Mouse (Mus musculus): ENCODE measurements at regions not wholly inside any gene's neighbourhood (a gene's known extent, or its start where the extent isn't known, plus 50 kb on each side); places are given as distances from the start of the nearest gene placed in this dataset.

- Histone ChIP-seq H3K4me1 (ENCODE audit: control insufficient read depth, insufficient read depth, low read length) (no peaks in the 10 kb centered on the region), H3K4me3 (replicated peaks; ENCODE audit: control insufficient read depth, low read depth, low read length) (no peak overlapping the region), H3K27ac (ENCODE audit: control insufficient read depth, insufficient read depth, low read depth, low read length, poor library complexity) (no peak overlapping the region)
- WGBS = 76% methylated on average over 11 of the region's 11 CpGs
- TF ChIP-seq CTCF (IDR thresholded peaks at IDR 0.05; ENCODE audit: control insufficient read depth, insufficient read depth, low read length) (no peak), POLR2A (IDR thresholded peaks at IDR 0.05; ENCODE audit: borderline replicate concordance, control insufficient read depth, low read depth, low read length) (no peak)
Measured at GRCm38 (mm10) chr6:5663433-5664175, 61.8 kb upstream of the Dync1i1 start.

- Histone ChIP-seq H3K4me3 (replicated peaks; ENCODE audit: control insufficient read depth, low read depth, low read length) (no peak overlapping the region), H3K4me1 (ENCODE audit: control insufficient read depth, insufficient read depth, low read length) (no peaks in the 10 kb centered on the region), H3K27ac (ENCODE audit: control insufficient read depth, insufficient read depth, low read depth, low read length, poor library complexity) (no peak overlapping the region)
- TF ChIP-seq CTCF (IDR thresholded peaks at IDR 0.05; ENCODE audit: control insufficient read depth, insufficient read depth, low read length) (peak; percentile 60), POLR2A (IDR thresholded peaks at IDR 0.05; ENCODE audit: borderline replicate concordance, control insufficient read depth, low read depth, low read length) (no peak)
- 26% methylated on average over 9 of the region's 9 CpGs for WGBS
Measured at GRCm38 (mm10) chr6:5645150-5645732, 80.2 kb upstream of the Dync1i1 start.

DNA sequence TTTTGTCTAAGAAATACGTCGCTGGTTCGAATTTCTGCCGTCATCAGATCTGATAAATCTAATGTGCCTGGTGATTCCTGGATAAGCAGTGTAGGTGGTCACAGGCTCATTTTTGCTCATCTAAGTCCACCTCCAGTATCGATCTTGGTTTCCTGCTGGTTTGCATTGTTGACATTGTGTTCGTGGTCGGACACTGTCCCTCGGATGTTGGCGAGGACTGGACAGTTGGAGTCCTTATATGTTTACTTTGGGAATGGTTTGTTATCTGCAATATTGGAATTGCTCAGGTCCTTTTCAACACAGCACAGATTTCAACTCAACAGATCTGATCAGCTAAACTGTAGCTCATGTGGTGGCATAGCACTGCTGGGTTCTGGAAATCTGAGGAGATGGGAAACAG is 91.2 kb upstream of the Dync1i1 start:
- WGBS = 84% methylated on average over 9 of the region's 9 CpGs
- Histone ChIP-seq H3K4me3 (replicated peaks; ENCODE audit: control insufficient read depth, low read depth, low read length) (no peak overlapping the region), H3K27ac (ENCODE audit: control insufficient read depth, insufficient read depth, low read depth, low read length, poor library complexity) (no peak overlapping the region), H3K4me1 (ENCODE audit: control insufficient read depth, insufficient read depth, low read length) (no peaks in the 10 kb centered on the region)
- TF ChIP-seq POLR2A (IDR thresholded peaks at IDR 0.05; ENCODE audit: borderline replicate concordance, control insufficient read depth, low read depth, low read length) (no peak), CTCF (IDR thresholded peaks at IDR 0.05; ENCODE audit: control insufficient read depth, insufficient read depth, low read length) (no peak)

- H3K4me1 ChIP-seq (ENCODE audit: control insufficient read depth, insufficient read depth, low read length) = no peaks in the 10 kb centered on the region
- no peak overlapping the region for H3K4me3 ChIP-seq (replicated peaks; ENCODE audit: control insufficient read depth, low read depth, low read length)
- WGBS = 24% methylated on average over 10 of the region's 10 CpGs
- TF ChIP-seq POLR2A (IDR thresholded peaks at IDR 0.05; ENCODE audit: borderline replicate concordance, control insufficient read depth, low read depth, low read length) (no peak), CTCF (IDR thresholded peaks at IDR 0.05; ENCODE audit: control insufficient read depth, insufficient read depth, low read length) (peak; percentile 33; the same call in 1 of the 2 replicates)
- H3K27ac ChIP-seq (ENCODE audit: control insufficient read depth, insufficient read depth, low read depth, low read length, poor library complexity) = no peak overlapping the region
Measured at GRCm38 (mm10) chr6:5633036-5633708, 92.3 kb upstream of the Dync1i1 start.

GRCm38 (mm10) chr6:5624085-5624484 is 101.4 kb upstream of the Dync1i1 start:
- Histone ChIP-seq H3K4me3 (replicated peaks; ENCODE audit: control insufficient read depth, low read depth, low read length) (no peak overlapping the region), H3K4me1 (ENCODE audit: control insufficient read depth, insufficient read depth, low read length) (no peaks in the 10 kb centered on the region), H3K27ac (ENCODE audit: control insufficient read depth, insufficient read depth, low read depth, low read length, poor library complexity) (no peak overlapping the region)
- 54% methylated on average over 2 of the region's 2 CpGs for WGBS
- no peak for TF ChIP-seq POLR2A (IDR thresholded peaks at IDR 0.05; ENCODE audit: borderline replicate concordance, control insufficient read depth, low read depth, low read length)
- no peak for TF ChIP-seq CTCF (IDR thresholded peaks at IDR 0.05; ENCODE audit: control insufficient read depth, insufficient read depth, low read length)

GRCm38 (mm10) chr6:5621582-5621981 is 103.9 kb upstream of the Dync1i1 start:
- H3K4me3 ChIP-seq (replicated peaks; ENCODE audit: control insufficient read depth, low read depth, low read length) = no peak overlapping the region
- H3K27ac ChIP-seq (ENCODE audit: control insufficient read depth, insufficient read depth, low read depth, low read length, poor library complexity) = no peak overlapping the region
- WGBS = 84% methylated on average over 3 of the region's 3 CpGs
- TF ChIP-seq POLR2A (IDR thresholded peaks at IDR 0.05; ENCODE audit: borderline replicate concordance, control insufficient read depth, low read depth, low read length) (no peak), CTCF (IDR thresholded peaks at IDR 0.05; ENCODE audit: control insufficient read depth, insufficient read depth, low read length) (no peak)
- no peaks in the 10 kb centered on the region for H3K4me1 ChIP-seq (ENCODE audit: control insufficient read depth, insufficient read depth, low read length)

DNA sequence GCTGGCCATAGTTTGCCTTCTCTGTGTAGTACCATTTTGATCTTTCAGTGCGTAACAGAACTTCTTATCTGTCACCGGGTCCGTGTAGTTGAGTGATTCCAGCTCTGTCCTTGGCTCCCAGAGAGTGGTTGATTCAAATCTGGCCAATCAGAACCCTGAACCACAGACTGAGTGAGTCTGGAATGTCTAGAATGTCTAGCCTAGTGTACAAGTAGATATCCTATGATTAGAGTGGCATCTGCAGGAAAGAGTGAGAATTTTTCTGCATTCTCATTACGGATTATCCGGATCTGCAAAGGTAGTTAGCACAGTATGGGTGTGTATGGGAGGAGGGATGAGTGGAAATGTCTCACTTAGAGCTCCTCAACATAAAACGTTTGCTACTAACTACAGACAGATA is 97.9 kb upstream of the Pdk4 start:
- Histone ChIP-seq H3K4me3 (replicated peaks; ENCODE audit: control insufficient read depth, low read depth, low read length) (no peak overlapping the region), H3K27ac (ENCODE audit: control insufficient read depth, insufficient read depth, low read depth, low read length, poor library complexity) (no peak overlapping the region), H3K4me1 (ENCODE audit: control insufficient read depth, insufficient read depth, low read length) (no peaks in the 10 kb centered on the region)
- WGBS = 74% methylated on average over 6 of the region's 6 CpGs
- TF ChIP-seq POLR2A (IDR thresholded peaks at IDR 0.05; ENCODE audit: borderline replicate concordance, control insufficient read depth, low read depth, low read length) (no peak), CTCF (IDR thresholded peaks at IDR 0.05; ENCODE audit: control insufficient read depth, insufficient read depth, low read length) (no peak)

- TF ChIP-seq CTCF (IDR thresholded peaks at IDR 0.05; ENCODE audit: control insufficient read depth, insufficient read depth, low read length) (peak; percentile 79), POLR2A (IDR thresholded peaks at IDR 0.05; ENCODE audit: borderline replicate concordance, control insufficient read depth, low read depth, low read length) (no peak)
- H3K4me1 ChIP-seq (ENCODE audit: control insufficient read depth, insufficient read depth, low read length) = no peaks in the 10 kb centered on the region
- no peak overlapping the region for H3K4me3 ChIP-seq (replicated peaks; ENCODE audit: control insufficient read depth, low read depth, low read length)
- no peak overlapping the region for H3K27ac ChIP-seq (ENCODE audit: control insufficient read depth, insufficient read depth, low read depth, low read length, poor library complexity)
- 2% methylated on average over 10 of the region's 10 CpGs for WGBS
Measured at GRCm38 (mm10) chr6:5589635-5590034, 93.5 kb upstream of the Pdk4 start.
